Mouse (Mus musculus) neural tube, embryonic 14.5 days (tissue): ENCODE data around the gene Erc2. TPM values are rescaled to one million over a fixed set of nuclear protein-coding genes. Genes with fewer than 3 reads are reported as not detected.

ENCODE experiments used
- ATAC-seq: fragments of 200-750 bp; cut with Nextera tagmentation; 2 replicates; pipeline ENCODE4 v1.8.0; 2017; ENCODE audit warnings: low read depth, mild to moderate bottlenecking, moderate TSS enrichment, moderate library complexity
- H3K27ac ChIP-seq: fragments of 300-500 bp; sonication (generic); 2 replicates; pipeline ENCODE4 v1.5.1; 2014; ENCODE audit warnings: low read depth, mild to moderate bottlenecking, control low read depth, low read length, moderate library complexity, mixed read lengths
- H3K27me3 ChIP-seq: fragments of 300-500 bp; sonication (generic); 2 replicates; pipeline ENCODE4 v1.6.1; 2014; ENCODE audit warnings: low read length; ENCODE audit not compliant: control insufficient read depth, insufficient read depth
- H3K36me3 ChIP-seq: fragments of 300-500 bp; sonication (generic); 2 replicates; pipeline ENCODE4 v1.6.1; 2014; ENCODE audit warnings: low read length, mixed read lengths; ENCODE audit not compliant: control insufficient read depth, insufficient read depth
- H3K4me1 ChIP-seq: fragments of 300-500 bp; sonication (generic); 2 replicates; pipeline ENCODE4 v1.6.1; 2014; ENCODE audit warnings: low read length; ENCODE audit not compliant: control insufficient read depth, insufficient read depth
- H3K4me2 ChIP-seq: fragments of 300-500 bp; sonication (generic); 2 replicates; pipeline ENCODE4 v1.6.1; 2014; ENCODE audit warnings: mild to moderate bottlenecking, low read depth, low read length, control low read depth
- H3K4me3 ChIP-seq: fragments of 300-500 bp; sonication (generic); 2 replicates; pipeline ENCODE4 v1.5.1; 2014; ENCODE audit warnings: low read depth, low read length, control low read depth, mixed read lengths
- H3K9ac ChIP-seq: fragments of 300-500 bp; sonication (generic); replicated peaks from 2 replicates; pipeline ENCODE4 v1.6.1; 2014; ENCODE audit warnings: low read depth, mild to moderate bottlenecking, control low read depth, low read length, mixed read lengths
- H3K9me3 ChIP-seq: fragments of 300-500 bp; sonication (generic); 2 replicates; pipeline ENCODE4 v1.6.1; 2016; ENCODE audit warnings: low read length; ENCODE audit not compliant: control insufficient read depth
- WGBS: fragments of 180-500 bp; shearing (Covaris S2); extraction: QIAGEN DNeasy Blood & Tissue Kit; methylation state at CpG from one replicate; pipeline ENCODE4 v1.1.7; 2014; 5-methylcytosine and 5-hydroxymethylcytosine counted together
- polyA plus RNA-seq: library from polyadenylated mRNA; unstranded; fragments of >200 nt; fragmentation: Nextera tagmentation; extraction: Ambion mirVana; gene quantifications from 2 replicates; pipeline ENCODE4 v1.2.1, GENCODE M21; 2014

Gene Erc2
- polyA plus RNA-seq, 1 experiment from 2014 or later: 117 TPM

DNA sequence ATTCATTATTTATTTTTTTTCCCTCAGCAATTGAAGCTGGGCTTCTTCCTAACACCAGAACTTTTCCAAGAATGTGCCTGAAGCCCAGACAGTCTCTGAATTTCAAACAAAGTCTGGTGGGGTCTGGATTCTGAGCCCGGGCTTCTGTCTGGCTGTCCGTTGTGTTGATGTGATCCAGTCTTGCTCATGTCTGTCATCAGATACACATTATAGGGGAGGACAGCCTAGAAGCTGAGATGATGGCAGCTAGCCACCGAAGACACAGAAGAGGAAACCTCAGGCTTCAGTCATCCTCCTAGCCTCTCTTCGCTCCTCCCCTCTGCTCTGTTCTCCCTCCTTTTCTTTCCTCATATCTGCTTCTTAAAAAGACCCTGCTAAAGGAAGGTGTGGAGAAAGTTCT lies 551.5 kb downstream of the Erc2 start:
- H3K27me3 ChIP-seq: no peaks in the 10 kb centered on the region
- no peaks in the 10 kb centered on the region for H3K4me1 ChIP-seq
- no peak overlapping the region for H3K9ac ChIP-seq
- no peaks in the 10 kb centered on the region for H3K36me3 ChIP-seq
- no peaks in the 10 kb centered on the region for H3K9me3 ChIP-seq
- H3K4me3 ChIP-seq: no peak overlapping the region
- no peak overlapping the region for H3K4me2 ChIP-seq
- no peak overlapping the region for H3K27ac ChIP-seq
- no peak for ATAC-seq
- over 99% methylated on average over 4 of the region's 4 CpGs for WGBS

DNA sequence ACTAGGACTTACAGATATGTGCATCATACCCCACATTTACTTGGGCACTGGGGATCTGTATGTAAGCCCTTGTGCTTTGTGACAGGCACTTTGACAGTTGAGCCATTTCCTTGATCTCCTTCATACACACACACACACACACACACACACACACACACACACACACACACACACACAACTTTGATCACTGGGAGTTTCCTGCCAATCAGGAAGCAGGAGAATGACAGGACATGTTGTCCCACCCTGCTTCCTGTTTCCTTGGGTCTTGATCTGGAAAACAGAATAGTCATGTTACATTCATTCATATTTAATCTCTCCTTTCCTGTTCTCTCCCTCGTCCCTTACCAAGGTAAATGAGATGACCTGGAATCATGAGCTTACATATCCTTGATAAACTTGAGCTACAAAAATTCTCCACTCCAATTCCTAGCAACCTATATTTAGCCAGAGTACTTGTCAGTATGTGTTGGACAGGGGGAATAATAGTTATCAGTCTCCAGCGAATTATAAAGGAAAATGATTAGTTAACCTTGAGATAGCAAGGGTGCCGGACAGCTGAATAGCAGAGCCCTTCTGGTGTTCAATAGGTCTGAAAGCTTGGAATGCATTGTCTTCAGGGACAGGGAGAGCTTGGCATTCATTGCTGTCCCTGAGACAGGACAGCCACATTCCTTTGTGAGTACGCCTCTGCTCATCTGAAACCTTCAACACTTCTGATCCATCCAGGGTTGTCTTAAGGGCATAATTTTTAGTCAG lies 559.0 kb downstream of the Erc2 start:
- no peaks in the 10 kb centered on the region for H3K27me3 ChIP-seq
- H3K4me2 ChIP-seq: no peak overlapping the region
- no peak overlapping the region for H3K9ac ChIP-seq
- WGBS: 27% methylated on average over 4 of the region's 4 CpGs
- ATAC-seq: no peak
- H3K9me3 ChIP-seq: no peaks in the 10 kb centered on the region
- H3K36me3 ChIP-seq: no peaks in the 10 kb centered on the region
- no peak overlapping the region for H3K4me3 ChIP-seq
- H3K27ac ChIP-seq: no peak overlapping the region
- H3K4me1 ChIP-seq: no peaks in the 10 kb centered on the region

DNA sequence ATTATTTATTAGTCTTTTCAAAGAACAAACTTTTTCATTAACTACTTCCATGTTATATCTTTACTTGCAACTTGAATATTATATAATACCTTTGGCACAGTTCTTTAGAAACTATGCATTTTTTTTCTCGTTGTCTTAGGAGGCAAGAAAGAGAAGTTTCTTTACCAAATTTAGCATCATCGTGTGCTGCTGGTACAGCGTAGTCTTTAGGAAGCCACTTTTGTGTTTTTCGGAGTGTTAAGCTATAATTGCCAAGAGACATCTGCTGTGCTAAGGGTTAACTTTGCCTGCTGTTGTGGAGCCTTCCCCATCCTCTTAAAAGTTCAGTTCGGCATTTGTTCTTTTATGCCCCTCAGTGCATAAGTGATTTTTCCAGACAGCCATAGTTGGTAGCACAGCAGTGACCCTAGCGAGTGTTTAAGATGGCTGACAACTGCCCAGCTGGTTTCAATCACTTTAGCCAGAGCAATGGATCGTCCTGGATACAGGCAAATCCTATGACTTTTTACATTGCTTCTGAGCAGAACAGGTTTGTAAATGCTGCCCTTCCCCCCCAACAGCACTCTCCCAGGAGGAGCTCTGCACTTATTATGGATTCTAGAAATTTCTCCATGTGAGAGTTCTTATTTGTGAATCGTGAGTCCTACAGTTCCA lies 570.6 kb downstream of the Erc2 start:
- Histone ChIP-seq H3K4me1 (no peaks in the 10 kb centered on the region), H3K27ac (no peak overlapping the region), H3K9me3 (no peaks in the 10 kb centered on the region), H3K27me3 (no peaks in the 10 kb centered on the region), H3K9ac (no peak overlapping the region), H3K4me3 (no peak overlapping the region), H3K4me2 (no peak overlapping the region), H3K36me3 (no peaks in the 10 kb centered on the region)
- ATAC-seq: no peak
- 80% methylated on average over 8 of the region's 8 CpGs for WGBS

DNA sequence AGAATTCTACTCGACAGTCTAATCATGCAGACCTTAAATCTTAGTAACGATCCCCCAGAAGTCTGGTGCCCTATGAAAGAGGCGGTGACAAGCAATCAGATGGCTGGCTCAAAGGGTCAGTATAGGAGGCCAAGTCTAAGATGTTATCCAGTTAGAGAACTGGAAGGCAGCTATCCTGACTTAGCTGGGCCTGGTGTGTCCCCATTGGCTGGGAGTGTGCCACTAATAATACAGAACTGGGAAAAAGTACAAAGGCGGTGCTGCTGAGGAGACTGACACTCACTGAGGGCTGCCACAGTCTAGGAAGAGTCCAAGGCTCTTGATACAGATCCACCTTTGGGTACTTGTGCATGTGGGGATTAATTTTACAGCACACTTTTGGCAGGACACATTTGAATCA lies 581.6 kb downstream of the Erc2 start:
- H3K27me3 ChIP-seq: no peaks in the 10 kb centered on the region
- no peak overlapping the region for H3K9ac ChIP-seq
- 57% methylated on average over 4 of the region's 4 CpGs for WGBS
- no peak for ATAC-seq
- H3K9me3 ChIP-seq: no peaks in the 10 kb centered on the region
- H3K27ac ChIP-seq: no peak overlapping the region
- no peak overlapping the region for H3K4me3 ChIP-seq
- H3K4me2 ChIP-seq: no peak overlapping the region
- H3K36me3 ChIP-seq: no peaks in the 10 kb centered on the region
- no peaks in the 10 kb centered on the region for H3K4me1 ChIP-seq

DNA sequence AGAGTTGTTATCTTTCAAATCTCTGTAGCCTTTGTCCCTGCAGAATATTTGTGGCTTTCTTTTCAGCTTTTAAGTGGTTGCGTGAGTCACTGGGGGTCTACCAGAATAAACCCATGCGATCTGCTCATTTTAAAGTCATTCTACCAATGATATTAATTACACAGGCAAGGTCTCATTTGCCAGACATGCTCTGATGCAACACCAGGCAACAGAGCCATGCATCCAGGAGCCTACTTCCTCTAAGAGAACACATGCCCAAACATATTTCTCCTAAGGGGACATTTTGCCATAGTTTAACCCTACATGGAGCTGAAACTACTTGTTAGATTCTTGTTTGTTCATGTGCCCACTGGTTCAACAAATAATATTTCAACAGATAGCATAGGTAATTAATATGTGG lies 584.1 kb downstream of the Erc2 start:
- Histone ChIP-seq H3K4me3 (no peak overlapping the region), H3K27ac (no peak overlapping the region), H3K27me3 (no peaks in the 10 kb centered on the region), H3K4me1 (no peaks in the 10 kb centered on the region), H3K36me3 (no peaks in the 10 kb centered on the region), H3K4me2 (no peak overlapping the region), H3K9me3 (no peaks in the 10 kb centered on the region), H3K9ac (no peak overlapping the region)
- WGBS: 88% methylated on average over 2 of the region's 2 CpGs
- no peak for ATAC-seq

DNA sequence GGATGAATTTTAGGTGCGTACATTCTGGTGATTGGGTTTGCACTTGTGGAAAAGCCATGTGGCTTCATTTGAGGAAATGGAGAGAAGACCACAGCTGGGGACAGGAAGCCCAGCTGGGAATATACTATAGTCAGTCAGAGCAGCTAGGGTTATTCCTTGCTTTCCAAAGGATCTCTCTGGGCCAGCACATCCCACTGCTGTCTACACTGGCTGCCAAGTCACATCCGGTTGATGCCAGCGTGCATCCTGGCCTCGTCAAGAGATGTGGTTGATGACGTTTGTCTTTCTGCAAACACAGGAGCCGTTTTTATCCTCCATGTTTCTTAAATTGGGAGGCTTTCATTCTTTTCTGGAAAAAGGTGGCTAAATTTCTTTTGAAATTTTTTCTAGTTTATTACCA lies 603.3 kb downstream of the Erc2 start:
- Histone ChIP-seq H3K27me3 (no peaks in the 10 kb centered on the region), H3K4me1 (no peaks in the 10 kb centered on the region), H3K4me3 (no peak overlapping the region), H3K27ac (no peak overlapping the region), H3K9me3 (no peaks in the 10 kb centered on the region), H3K9ac (no peak overlapping the region), H3K36me3 (no peaks in the 10 kb centered on the region), H3K4me2 (no peak overlapping the region)
- no peak for ATAC-seq
- 89% methylated on average over 6 of the region's 6 CpGs for WGBS

DNA sequence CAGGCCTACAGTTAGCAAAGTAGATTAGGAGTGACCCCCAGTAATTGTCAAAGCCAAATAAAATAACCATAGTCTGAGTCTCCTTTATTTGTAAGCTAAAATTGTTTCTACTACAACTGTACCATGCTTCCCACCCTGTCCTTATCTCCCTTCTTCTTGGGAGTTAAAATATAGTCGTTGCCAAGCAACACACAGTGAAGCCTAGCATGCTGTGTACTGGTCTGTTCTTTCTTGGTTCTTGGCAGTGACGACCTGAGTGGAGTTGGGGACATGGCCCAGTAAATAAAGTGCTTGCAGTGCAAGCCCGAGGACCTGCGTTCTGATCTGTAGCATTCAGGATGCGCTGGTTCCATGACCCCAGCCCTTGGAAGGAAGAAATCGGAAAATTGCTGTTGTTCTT lies 608.3 kb downstream of the Erc2 start:
- no peak overlapping the region for H3K9ac ChIP-seq
- no peak overlapping the region for H3K27ac ChIP-seq
- no peaks in the 10 kb centered on the region for H3K27me3 ChIP-seq
- no peak for ATAC-seq
- no peaks in the 10 kb centered on the region for H3K9me3 ChIP-seq
- 75% methylated on average over 6 of the region's 6 CpGs for WGBS
- no peaks in the 10 kb centered on the region for H3K36me3 ChIP-seq
- H3K4me2 ChIP-seq: no peak overlapping the region
- H3K4me1 ChIP-seq: no peaks in the 10 kb centered on the region
- H3K4me3 ChIP-seq: no peak overlapping the region

DNA sequence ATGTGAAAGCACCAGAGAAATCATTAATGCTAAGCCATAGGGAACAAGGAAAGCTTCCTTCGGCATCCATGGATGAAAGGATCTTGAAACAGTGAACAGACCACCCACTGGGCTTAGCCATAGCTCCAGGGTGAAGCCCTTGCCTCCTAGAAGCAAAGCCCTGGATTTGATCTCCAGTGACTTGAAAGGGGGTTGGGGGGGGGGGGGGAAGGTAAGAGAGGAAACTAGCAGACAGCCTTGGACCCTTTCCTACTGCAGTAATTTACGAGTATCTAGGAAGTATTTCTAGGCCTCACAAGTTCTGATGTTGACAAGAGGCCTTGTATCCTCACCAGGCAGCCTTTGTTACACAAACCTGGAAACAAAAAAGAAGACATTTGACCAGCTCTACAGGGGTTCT lies 609.0 kb downstream of the Erc2 start:
- H3K9ac ChIP-seq: no peak overlapping the region
- no peak for ATAC-seq
- no peaks in the 10 kb centered on the region for H3K4me1 ChIP-seq
- no peaks in the 10 kb centered on the region for H3K27me3 ChIP-seq
- no peak overlapping the region for H3K4me2 ChIP-seq
- 38% methylated on average over 2 of the region's 2 CpGs for WGBS
- no peak overlapping the region for H3K4me3 ChIP-seq
- no peaks in the 10 kb centered on the region for H3K9me3 ChIP-seq
- no peak overlapping the region for H3K27ac ChIP-seq
- H3K36me3 ChIP-seq: no peaks in the 10 kb centered on the region

DNA sequence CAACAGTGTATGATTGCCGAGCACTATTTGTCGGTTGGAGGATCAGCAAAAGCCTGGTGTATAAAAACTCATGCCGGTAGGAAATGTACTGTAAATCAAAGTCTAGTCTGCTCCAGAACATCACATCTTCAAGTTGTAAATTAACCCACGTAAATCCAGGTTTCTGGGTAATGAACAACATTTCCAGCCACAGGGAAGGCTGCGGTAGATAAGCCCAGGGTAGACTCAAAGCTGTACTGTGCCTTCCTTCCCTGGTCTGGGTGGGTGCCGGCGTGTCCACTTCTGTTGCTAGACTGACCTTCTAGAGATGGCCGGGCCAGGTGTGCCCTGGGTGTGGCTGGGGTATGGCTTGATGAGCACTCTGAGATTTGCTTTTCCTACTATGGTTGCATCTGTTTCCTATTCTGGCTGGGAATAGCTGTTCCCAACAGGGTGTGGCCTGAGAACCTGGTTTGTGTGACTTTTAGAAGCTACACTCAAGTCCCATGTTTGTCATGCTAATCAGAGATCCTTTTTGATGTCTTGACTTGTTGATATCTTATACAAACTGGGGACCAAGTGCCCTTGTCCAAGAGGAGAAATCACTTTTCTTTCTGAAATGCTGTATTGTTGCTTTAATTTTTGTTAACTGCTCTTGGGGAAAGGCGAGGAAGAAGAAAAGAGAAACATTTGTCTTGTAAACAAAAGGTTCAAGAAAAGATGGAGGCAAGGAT lies 616.3 kb downstream of the Erc2 start:
- Histone ChIP-seq H3K4me3 (no peak overlapping the region), H3K4me1 (no peaks in the 10 kb centered on the region), H3K4me2 (no peak overlapping the region), H3K9me3 (no peaks in the 10 kb centered on the region), H3K27ac (no peak overlapping the region), H3K9ac (no peak overlapping the region), H3K27me3 (no peaks in the 10 kb centered on the region), H3K36me3 (no peaks in the 10 kb centered on the region)
- ATAC-seq: no peak
- WGBS: 84% methylated on average over 9 of the region's 9 CpGs
